Mouse (Mus musculus) fat pad, adult 2 months (tissue): ENCODE data around the gene Pcnx3.

ENCODE experiments used
- DNase-seq: peaks from one replicate; pipeline ENCODE4 v3.0.0-alpha.2; 2011; ENCODE audit warnings: low read depth, low spot score; ENCODE audit errors: extremely low read depth

Gene Pcnx3

DNA sequence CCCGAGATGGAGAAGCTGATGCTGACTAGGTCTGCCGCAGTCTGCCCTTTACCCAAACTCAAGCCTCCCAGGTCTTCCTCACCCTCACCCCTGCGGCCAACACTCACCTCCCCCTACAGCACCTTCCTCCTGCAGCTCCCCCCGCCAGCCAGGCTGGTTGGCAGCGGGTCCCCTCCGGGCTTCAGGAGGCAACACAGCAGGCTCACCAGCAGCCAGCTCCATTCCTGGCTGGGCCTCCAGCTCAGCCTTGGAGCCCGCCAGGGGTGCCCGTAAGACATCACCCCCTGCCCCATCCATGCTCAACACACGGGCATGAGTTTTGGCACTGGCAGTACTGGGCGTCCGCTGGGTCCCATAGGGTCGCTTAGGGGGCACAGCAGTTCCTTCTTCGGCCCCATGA lies 3.7 kb downstream of the Pcnx3 start:
- DNase-seq, result no peak

DNA sequence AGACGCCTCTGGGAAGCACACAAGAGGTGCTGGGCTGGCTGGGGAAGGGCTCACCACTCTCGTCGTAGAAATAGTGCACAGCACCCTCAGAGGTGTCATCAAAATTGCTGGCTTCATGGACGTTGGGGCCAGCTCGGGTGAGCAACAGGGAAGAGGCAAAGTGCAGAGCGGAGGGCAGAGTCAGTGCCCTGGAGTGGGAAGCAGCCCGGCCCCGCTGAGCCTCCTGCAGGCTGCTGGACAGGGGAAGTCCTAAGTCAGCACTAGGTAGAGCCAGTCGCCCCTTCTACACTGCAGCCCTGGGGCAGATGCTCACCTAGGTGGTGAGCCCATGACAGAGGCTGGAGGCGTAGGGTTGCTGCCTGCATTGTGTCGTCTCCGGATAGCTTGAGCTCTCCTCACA lies 4.5 kb downstream of the Pcnx3 start:
- DNase-seq, result no peak

DNA sequence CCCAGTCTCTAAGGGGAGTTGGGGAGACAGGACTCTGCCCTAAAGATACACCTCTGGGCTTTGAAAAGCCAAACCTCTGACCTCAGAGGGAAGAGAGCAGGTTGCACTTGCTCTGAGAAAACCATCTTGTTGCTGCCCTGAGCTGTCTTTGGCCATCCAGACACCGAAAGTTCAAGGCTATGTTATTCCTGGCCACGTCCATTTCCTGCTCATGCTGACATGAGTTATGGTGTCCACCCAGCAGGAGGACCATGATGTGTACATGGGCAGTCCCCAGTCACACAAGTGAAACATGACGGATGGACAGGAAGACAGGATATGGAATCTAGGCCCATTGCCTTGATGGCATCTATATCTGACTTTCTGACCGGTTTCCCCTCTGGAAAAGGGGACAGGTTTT lies 8.3 kb downstream of the Pcnx3 start:
- DNase-seq, result no peak

DNA sequence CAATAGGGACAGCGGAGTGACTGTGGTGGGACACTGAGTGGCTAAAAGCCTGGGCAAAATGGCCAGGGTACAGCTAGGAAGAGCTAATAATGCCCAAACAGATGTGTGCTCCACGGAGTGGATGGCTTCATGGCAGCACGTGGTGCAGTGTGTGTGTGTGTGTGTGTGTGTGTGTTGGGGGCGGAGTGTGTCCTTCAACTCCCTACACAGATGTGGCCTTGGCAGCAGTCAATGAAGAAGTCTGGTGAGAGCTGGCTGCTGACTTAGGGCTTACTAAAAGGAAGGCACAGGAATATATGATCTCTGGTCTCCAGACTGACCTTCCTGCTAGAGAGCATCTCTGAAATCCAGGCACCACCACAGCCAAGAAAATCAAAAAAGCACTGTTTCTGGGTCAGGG lies 20.3 kb downstream of the Pcnx3 start:
- no peak for DNase-seq

DNA sequence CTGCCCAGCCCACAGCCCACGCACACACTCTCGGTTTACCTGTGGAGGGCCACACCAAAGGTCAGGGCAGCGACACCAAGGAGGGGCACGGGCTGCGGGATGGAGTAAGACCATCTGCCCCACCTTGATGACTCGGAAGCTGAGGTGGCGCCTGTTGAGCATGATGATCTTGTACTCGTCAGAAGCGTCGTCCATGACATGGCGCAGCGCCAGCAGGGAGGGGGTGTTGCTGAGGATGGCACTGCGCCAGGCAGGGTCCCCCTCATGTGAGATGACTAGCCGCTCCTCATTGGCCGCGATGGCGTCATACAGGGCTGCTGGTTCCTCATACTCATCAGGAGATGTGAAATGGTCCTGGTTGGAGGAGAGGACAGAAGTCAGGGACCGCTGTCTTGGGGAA lies 22.3 kb downstream of the Pcnx3 start:
- DNase-seq, result no peak

DNA sequence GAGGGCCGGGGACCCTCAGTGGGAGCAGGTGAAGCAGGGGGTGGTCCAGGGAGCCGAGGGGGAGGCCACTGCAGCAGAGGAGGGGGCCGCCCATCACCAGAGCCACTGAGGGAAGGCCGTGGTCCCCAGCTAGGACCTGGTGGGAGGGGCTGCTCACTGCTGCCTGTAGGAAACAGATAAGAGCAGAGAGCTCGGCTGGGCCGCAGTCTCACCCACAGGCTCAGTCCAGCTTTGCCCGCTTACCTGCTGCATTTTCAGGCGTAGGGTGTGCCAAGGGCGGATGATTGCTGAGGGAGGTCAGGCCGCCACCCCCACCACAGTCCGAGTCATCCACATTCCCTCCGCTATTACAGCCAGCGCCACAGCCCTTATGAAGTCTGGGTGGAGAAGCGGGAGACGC lies 23.2 kb downstream of the Pcnx3 start:
- DNase-seq, result no peak

DNA sequence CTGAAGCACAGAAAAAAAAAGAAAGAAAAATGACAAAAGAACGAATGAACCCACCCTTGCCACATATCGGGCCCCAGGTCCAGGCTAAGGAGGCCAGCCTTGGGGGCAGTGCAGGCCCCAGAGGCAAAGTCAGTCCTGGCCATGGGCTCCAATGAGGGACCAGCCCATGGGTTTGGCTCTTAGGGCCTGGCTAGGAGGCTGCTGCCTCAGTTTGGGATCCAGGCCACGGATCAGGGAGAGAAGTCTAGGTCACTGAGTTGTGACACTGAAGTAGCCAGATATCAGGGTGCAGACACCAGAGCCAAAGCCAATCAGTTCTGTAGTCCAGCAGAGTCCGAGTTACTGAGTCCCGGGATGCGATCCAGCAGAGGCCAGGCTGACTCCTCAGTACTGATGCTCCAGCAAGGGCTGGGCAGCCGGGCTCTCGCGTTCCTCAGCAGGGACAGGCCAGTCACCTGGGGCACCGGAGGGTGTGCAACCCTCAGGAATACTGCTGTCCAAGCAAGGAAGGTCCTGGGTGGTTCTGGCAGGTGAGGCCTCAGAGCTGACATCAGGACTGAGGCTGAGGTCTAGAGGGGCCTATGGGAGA lies 23.9 kb downstream of the Pcnx3 start:
- DNase-seq, result no peak

DNA sequence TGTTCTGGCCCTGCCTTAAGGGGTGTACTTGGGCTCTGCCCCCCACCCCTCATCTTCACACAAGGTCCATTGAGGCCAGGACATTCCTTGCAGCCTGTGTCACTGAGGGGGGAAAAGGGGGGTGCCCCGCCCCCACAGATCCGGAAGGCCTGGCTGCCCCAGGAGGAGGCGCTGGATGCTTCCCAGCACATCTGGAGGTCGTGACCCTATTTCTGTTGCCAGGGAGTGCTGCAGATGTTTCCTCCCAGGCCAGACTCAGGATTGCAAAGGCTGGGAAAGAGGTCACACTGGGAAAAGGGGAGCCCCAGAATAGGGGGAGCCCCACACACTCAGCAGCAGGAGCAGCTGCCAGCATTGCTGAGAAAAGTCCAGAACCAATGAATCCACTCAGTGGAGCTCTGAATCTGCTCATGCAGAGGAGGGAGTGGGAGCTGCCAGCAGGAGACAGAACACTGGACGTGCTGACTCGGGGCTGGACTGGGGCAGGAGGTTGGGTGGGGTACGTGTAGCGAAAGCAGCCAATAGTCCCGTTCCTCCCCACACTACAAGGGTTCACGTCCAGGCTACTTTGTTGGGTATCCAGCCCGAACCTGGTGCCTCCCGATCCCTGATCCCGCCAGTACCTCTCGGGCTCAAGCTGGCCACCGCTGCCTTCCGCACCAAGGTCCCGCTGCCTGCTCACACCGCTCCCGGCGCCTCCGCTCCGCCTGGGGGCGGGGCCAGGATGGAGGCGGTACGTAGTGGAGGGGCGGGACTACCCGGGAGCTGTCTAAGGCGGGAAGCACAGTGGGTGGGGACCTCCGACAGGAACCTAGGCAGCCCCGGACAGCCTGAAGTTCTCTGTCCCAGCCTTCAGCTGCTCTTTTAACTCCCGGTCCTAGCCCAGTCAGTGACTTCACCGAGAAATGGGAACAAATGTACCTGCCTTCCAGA lies 25.5 kb downstream of the Pcnx3 start, which contains the start of gene Sipa1:
Gene Sipa1, minus strand, starts transcription at position 727 of the 933 bp plus-strand sequence.
- no peak for DNase-seq

DNA sequence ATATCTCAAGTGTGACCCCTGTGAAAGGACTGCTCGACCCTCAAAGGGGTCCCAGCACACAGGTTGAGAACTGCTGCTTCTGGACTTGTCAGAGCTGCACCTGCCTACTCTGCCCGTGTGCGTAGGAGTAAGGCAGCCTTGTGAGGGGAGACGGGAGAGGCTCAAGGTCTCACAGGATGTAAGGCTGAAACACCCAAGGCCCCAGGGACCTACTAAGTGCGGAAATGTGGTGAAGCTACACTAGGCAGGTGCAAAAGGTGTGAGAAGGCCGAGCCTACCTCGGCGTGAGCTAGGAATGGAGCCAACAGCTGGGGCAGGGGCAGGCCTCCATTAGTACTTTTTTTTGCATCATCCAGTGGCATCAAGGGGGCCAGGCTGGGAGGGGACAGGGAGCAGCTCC lies 26.4 kb downstream of the Pcnx3 start:
- DNase-seq, result no peak

DNA sequence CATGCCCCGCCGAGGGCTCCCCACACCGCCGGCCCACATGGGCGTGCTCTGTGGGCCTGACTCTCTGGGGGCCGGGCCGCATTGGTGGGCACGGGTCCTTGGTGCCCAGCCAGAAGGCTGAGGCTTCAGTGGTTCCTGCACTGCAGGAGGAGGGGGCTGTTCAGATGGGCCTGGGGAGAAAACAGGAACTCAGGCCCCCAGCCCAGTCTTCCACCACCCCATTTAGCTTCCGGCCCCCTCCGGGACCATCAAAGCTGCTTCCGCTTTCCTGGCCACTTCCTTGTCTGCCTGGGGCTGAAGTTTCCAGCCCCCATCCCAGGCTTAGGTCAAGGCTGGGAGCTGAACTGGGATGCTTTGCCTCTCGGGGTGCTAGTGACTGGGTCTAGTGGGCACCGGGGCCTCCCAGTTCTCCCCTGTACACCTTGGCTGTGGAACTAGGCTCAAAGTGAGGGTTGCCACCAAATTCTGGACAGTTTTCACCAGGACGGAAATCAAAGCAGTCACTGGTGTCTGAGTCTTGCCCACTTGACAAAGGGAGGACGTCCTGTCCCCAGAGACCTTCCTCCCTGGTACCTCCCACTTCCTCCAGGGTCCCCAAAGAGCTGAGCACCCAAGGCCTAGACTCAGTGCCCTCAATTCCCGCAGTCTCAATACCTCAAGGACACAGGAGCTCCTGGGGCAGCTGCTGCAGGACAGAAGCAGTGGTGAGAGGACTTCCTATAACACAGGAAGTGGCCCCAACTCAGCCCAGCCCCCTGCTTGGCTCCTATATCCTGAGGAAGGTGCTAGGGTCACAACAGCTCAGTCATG lies 27.6 kb downstream of the Pcnx3 start:
- no peak for DNase-seq

DNA sequence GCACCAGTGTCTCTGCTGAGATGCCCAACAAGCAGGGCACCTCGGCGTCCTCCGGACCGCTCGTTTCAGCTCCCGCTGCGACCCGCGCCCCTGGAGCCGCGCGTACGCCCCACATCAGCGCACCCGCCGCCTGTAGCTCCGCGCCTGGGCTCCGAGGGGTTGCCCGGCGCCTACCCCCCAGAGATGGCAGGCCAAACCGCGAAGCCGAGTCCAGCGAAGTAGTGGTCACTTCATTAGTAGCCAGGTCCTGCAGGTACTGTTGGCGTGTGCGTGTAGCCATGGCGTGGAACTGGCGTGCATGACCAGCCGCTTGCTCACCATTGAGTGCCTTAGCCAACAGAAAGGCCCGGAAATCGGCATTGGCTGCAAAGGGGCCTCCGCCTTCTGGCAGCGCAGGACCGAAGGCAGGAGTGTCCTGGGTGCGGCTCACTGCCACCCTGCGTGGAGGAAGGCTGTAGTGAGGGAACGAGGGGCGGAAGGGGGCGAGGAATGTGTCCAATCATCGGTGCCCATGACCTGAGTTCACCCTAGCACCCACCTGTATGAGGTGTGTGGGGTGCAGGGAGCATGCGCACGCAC lies 33.9 kb downstream of the Pcnx3 start:
- no peak for DNase-seq

DNA sequence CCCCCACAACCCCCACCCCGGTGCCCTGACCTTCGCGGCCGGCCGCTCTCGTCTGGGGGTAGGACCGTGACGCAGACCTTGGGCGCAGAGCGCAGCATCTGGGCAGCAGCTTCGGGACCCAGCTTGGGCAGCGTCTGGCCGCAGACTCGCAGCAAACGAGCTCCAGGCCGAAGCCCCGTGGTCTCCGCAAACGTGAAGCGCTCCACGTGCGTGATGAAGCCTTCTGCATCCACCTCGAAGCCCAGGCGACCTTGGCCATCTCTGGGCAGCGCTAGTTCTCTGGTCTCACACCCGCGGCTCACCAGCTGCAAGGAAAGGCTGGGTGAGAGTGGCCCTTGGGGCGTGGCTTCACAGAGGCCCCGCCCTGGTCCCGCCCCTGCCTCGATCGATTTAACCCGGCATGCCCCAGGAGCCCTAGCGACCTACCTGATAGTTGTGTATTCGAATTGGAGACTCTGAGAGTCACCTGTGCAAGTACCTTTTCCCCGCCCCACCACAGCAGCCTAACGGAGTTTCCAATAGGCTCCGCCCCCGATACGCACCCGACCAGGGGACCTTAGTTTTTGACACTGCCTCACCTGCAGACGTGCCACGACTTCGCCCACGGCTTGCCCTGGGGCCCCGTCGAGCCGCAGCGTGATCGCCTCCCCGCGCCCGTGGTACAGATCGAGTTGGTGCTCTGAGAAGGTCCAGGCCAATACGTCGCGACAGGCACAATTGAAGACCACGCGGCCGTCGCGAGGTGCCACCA lies 34.6 kb downstream of the Pcnx3 start:
- DNase-seq, result no peak

DNA sequence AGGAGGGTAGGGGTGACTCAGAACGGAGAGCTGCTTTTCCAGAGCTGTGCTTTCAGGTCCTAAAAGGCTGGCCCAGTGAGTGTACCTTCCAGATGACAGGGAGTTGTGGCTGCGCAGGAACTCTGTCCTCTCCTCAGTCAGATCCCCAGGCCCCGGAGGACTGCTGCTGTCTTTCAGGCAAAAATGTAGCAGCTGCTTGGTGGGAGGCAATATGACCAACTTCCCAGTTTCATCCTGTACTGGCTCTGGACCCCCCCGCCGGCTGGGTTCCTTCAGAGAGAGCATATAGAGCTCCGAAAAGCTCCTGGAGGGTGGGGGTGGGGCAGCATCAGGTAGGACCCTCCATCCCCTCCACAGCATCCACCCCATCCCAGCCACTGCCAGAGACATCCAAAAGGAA lies 36.1 kb downstream of the Pcnx3 start:
- DNase-seq, result no peak

DNA sequence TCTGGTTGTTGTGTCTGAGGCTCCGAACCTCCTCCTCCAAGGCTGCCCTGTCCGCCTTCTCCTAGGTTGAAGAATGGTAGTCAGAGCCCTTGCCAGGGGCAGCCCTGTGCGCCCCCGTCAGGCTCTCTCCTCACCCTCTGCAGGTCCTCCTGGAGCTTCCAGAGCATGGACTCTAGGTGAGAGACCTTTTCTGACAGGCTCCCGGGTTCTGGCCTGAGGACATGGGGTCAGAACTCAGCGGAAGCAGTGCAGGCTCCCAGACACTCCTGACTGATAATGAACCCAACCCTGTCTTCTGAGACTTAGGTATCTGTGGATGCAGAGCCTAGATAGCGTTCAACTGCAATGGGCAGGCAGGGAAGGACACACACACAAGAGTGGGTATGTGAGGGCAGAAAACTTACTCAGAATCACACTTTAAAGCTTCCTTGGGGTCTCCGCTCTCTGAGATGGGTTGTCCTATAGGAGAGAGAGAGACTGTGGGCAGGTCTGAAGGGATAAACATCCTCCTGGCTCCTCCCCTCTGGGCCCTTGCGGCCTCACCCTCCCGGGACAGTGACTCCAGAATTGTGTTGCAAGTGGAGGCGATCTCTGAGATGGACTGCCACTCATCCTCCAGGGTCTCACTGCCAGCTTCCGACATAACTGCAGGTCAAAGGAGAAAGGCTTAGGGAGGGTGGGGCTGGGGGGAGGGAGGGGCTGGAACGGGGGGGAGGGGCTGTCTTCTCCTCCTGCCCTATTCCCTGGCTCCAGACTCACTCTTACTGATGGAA lies 37.0 kb downstream of the Pcnx3 start:
- DNase-seq, result no peak

DNA sequence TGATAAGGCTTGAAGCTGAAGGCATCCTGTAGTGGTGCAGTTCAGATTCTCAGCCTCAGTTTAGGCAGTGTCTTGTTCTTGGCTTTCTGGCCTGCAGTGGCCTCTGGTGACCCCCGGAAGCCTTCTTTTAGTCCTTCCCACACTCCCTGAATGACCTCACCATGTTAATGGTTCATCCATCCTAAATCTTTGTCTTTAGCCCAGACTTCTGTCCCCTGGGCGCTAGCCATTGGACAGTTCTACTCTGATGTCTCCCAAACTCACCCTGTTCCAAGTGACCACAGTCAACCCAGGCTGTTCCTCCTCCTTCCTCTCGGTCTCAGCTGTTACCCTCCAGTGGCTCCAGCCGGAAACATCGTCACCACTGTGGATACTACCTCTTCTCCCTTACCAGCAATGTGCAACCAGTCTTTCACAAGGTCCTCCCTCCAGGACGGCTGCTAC lies 39.4 kb downstream of the Pcnx3 start:
- DNase-seq, result no peak

DNA sequence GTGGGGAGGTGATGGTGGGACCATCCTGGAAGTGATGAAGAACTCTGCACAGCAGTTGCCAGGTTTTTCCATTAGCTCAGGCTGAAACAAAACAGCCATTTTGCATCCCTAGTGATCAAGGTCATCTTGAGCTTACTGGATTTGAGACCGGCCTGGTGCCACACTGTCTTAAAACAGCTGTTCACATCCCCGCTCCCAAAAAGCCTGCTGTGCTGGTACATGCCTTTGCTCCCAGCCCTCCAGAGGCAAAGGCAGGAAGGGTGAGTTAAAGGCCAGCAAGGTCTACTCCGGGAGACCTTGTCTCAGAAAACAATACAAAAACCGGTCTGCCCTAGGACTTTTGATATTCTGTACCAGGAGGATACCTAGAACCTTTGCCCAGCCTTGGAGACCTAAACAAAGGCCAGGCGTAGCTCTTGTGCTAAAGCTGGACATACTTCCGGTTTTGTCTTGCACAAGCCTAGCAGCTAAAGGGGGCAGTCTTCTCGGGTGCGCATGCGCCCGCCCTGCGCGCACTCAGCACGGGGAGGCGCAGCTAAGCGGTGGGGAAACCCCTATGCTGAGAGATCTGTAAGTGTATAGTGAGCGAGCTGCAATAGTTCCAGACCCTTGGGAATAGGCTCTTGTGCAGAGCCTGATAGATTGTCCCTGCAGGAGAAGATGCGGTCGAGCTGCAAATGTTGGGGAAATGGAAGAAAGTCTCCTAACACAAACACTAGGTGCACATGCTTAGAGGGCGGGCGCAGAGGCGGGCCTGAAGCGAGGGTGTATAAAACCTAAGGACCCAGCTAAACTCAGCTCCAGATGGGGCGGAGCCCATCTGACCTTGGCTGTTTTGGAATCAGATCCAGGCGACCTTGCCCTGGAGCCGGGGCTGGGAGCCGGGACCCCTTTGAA lies 40.1 kb downstream of the Pcnx3 start:
- DNase-seq, result no peak

DNA sequence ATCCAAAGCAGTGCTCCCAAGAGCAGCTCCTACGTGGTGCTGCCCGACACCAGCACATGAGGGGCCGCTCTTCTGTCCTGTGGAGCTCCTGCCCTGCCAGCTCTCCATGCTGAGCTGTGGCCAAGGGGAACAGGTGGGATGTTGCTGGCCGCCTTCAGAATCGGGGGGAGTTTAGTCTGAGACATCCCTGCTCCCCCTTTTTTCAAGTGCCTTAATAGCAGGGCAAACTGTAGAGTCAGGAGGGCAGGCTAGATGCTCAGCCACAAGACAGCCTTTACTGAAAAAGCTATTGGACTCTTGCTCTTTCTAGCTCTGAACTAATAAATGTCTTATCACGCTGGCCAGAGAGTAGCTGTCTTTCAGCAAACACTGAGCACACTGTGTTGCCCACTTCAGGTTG lies 40.9 kb downstream of the Pcnx3 start:
- no peak for DNase-seq

DNA sequence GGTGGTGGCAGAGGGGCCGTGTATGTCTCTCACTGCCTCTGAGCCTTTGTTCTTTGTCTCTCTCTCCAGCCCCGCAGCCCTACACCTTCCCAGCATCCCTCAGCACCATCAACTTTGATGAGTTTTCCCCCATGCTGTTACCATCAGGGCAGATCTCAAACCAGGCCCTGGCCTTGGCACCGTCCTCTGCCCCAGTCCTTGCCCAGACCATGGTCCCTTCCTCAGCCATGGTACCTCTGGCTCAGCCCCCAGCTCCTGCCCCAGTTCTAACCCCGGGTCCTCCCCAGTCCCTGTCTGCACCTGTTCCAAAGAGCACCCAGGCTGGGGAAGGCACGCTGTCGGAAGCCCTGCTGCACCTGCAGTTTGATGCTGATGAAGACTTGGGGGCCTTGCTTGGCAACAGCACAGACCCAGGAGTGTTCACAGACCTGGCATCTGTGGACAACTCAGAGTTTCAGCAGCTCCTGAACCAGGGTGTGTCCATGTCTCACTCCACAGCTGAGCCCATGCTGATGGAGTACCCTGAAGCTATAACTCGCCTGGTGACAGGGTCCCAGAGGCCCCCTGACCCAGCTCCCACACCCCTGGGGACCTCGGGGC lies 41.9 kb downstream of the Pcnx3 start:
- DNase-seq, result no peak
